Mouse (Mus musculus) hindbrain, embryonic 15.5 days (tissue): Measurements from ENCODE around the gene Zfp36l2. TPM values are rescaled to one million over a fixed set of nuclear protein-coding genes. Genes with fewer than 3 reads are reported as not detected.

Source experiments
- ATAC-seq: fragments of 200-750 bp; cut with Nextera tagmentation; 2 replicates; pipeline ENCODE4 v1.8.0; 2017; ENCODE audit warnings: low read depth, moderate number of reproducible peaks, moderate TSS enrichment; ENCODE audit not compliant: low FRiP score
- H3K27ac ChIP-seq: fragments of 300-500 bp; sonication (generic); replicated peaks from 2 replicates; pipeline ENCODE4 v1.5.1; 2015; ENCODE audit warnings: mild to moderate bottlenecking, inconsistent platforms
- H3K27me3 ChIP-seq: fragments of 300-500 bp; sonication (generic); 2 replicates; pipeline ENCODE4 v1.6.1; 2015; ENCODE audit warnings: control low read depth, inconsistent platforms
- H3K36me3 ChIP-seq: fragments of 300-500 bp; sonication (generic); 2 replicates; pipeline ENCODE4 v1.6.1; 2015; ENCODE audit warnings: control low read depth, inconsistent platforms
- H3K4me1 ChIP-seq: fragments of 300-500 bp; sonication (generic); replicated peaks from 2 replicates; pipeline ENCODE4 v1.6.1; 2015; ENCODE audit warnings: control low read depth, inconsistent platforms
- H3K4me2 ChIP-seq: fragments of 300-500 bp; sonication (generic); 2 replicates; pipeline ENCODE4 v1.6.1; 2015; ENCODE audit warnings: moderate library complexity, mild to moderate bottlenecking, inconsistent platforms
- H3K4me3 ChIP-seq: fragments of 300-500 bp; sonication (generic); 2 replicates; pipeline ENCODE4 v1.5.1; 2015; ENCODE audit warnings: mild to moderate bottlenecking, inconsistent platforms
- H3K9ac ChIP-seq: fragments of 300-500 bp; sonication (generic); 2 replicates; pipeline ENCODE4 v1.6.1; 2015; ENCODE audit warnings: inconsistent platforms
- H3K9me3 ChIP-seq: fragments of 300-500 bp; sonication (generic); 2 replicates; pipeline ENCODE4 v1.6.1; 2016; ENCODE audit warnings: control low read depth, inconsistent platforms
- WGBS: fragments of 180-500 bp; shearing (Covaris S2); methylation state at CpG from one replicate; pipeline ENCODE4 v1.1.7; 2015; 5-methylcytosine and 5-hydroxymethylcytosine counted together
- polyA plus RNA-seq: library from polyadenylated mRNA; unstranded; fragments of >200 nt; fragmentation: Nextera tagmentation; extraction: Ambion mirVana; gene quantifications from 2 replicates; pipeline ENCODE4 v1.2.1, GENCODE M21; 2015

The Zfp36l2 gene
- polyA plus RNA-seq, 1 experiment from 2014 or later: 5.1 TPM

DNA sequence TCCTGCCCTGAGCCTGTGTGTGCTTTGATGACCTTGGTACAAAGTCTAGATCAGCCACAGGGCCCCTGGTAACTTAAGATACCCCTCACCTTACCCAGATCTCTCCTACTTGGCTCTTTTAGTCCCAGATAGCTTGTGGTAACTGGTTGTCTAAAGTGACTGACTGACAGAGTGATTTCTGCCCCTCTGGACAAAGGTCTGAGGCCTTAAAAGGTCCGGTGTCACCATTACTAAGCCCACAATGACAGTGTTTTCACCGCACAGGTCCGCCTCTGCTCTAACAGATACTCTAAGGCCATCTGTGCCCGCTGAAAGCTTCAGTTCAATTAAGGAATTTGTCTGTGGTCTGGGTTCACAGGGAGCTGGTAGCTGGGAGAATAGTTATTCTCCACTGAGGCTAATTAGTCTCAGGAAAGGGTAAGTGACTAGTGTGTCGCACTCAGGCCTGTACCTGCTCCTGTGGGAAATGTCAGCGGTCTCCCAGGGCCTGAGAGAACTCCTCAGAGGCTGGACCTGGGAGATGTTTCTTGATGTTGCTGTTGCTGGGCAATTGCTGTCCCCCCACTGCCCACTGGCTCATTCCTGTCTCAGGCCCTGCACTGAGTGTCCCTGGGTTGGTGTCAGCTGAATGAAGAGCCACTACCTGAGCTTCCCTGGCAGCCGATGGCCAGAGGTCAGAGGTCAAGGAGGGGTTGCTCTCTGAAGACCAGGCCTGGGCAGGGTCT lies 41.1 kb downstream of the Zfp36l2 start:
- WGBS: 49% methylated on average over 7 of the region's 7 CpGs
- Histone ChIP-seq H3K4me3 (no peak overlapping the region), H3K27me3 (no peaks in the 10 kb centered on the region), H3K9me3 (no peaks in the 10 kb centered on the region), H3K9ac (no peak overlapping the region), H3K27ac (no peak overlapping the region), H3K36me3 (no peaks in the 10 kb centered on the region), H3K4me1 (peaks cover 14% of the 10 kb centered on the region), H3K4me2 (no peak overlapping the region)
- ATAC-seq: no peak

DNA sequence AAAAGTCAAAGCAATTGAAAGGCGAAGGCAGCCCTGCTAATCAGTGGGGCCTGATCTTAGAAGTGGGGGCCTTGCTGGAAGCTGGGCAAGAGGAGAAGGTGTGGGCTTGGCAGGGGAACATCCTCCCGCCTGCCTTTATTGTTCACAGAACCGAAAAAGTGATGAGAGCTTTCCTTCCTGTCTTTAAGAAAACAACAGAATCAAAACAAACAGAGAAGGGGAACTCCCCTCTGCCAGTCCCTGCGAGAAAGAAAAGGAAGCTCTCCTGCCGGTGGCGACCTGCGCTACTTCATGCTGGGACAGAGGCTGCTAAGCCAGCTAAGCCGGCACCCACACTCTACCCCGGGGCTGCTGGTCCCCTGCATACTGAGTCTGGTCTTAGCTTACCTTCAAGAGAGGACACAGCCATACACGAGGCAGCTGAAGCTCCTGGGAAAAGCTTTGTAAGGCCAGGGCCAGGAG lies 41.9 kb downstream of the Zfp36l2 start:
- no peaks in the 10 kb centered on the region for H3K27me3 ChIP-seq
- no peaks in the 10 kb centered on the region for H3K9me3 ChIP-seq
- 18% methylated on average over 10 of the region's 10 CpGs for WGBS
- H3K4me1 ChIP-seq: peaks cover 14% of the 10 kb centered on the region
- no peak overlapping the region for H3K9ac ChIP-seq
- no peak overlapping the region for H3K27ac ChIP-seq
- H3K36me3 ChIP-seq: no peaks in the 10 kb centered on the region
- H3K4me3 ChIP-seq: no peak overlapping the region
- no peak for ATAC-seq
- H3K4me2 ChIP-seq: no peak overlapping the region

DNA sequence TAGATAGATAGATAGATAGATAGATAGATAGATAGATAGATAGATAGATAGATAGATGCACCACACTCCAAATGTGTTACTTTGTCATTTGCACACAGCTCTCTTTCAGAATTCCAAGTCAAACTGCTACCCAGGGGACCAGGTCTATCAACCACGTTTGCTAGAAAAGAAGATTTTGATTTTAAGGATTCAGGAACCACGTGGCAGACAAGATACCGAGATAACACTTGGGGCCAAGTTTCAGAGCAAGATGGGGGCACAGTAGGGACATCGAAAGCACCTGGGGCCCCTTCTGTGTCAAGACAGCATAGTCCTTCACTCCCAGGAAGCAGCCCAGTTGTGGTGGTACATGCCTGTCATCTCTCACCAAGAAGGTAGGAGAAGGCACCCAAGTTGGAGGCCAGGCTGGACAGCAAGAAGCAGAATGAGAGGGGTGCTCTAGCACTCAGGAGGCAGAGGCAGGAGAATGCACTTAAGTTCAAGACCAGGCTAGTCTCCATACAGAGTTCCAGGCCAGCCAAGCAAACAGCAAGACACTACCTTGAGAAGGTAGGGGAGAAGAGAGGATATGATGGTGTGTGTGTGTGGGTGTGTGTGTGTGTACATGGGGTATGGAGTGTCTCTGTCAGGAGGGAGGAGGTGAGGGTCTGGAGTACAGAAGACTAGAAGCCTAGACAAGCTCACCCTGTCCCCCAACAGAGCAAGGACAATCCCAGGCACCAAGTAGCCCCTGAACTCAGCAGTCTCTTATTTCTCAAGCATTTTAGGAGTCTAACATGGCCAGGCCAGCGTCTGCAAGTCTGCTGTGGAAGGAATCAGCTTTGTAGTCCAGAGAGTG lies 42.8 kb downstream of the Zfp36l2 start:
- Histone ChIP-seq H3K9me3 (no peaks in the 10 kb centered on the region), H3K27me3 (no peaks in the 10 kb centered on the region), H3K4me1 (peaks cover 14% of the 10 kb centered on the region), H3K4me2 (no peak overlapping the region), H3K4me3 (no peak overlapping the region), H3K27ac (no peak overlapping the region), H3K9ac (no peak overlapping the region), H3K36me3 (no peaks in the 10 kb centered on the region)
- no peak for ATAC-seq
- 82% methylated on average over 5 of the region's 5 CpGs for WGBS

DNA sequence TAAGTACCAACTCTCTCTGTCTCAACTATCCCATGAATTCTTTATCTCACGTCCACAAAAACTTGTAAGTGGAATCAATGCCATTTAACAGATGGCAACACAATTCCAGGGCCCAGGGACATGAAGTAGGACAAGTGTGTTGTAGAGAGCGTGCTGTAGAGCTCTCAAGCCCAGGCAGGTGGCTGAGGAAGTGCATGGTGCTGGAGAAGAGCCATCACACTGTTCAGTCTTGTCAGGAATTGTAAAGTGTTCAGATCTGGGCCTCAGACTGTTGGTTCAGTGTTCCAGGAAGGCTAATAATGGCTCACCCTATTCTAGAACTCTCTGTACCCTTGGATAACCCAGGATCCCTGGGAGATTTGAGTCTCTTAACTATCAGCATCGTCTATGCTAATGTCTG lies 43.6 kb downstream of the Zfp36l2 start:
- H3K27ac ChIP-seq: no peak overlapping the region
- 91% methylated on average over 3 of the region's 3 CpGs for WGBS
- H3K4me1 ChIP-seq: peaks cover 12% of the 10 kb centered on the region
- no peak for ATAC-seq
- H3K4me2 ChIP-seq: no peak overlapping the region
- H3K36me3 ChIP-seq: no peaks in the 10 kb centered on the region
- H3K27me3 ChIP-seq: no peaks in the 10 kb centered on the region
- H3K4me3 ChIP-seq: no peak overlapping the region
- no peaks in the 10 kb centered on the region for H3K9me3 ChIP-seq
- H3K9ac ChIP-seq: no peak overlapping the region

DNA sequence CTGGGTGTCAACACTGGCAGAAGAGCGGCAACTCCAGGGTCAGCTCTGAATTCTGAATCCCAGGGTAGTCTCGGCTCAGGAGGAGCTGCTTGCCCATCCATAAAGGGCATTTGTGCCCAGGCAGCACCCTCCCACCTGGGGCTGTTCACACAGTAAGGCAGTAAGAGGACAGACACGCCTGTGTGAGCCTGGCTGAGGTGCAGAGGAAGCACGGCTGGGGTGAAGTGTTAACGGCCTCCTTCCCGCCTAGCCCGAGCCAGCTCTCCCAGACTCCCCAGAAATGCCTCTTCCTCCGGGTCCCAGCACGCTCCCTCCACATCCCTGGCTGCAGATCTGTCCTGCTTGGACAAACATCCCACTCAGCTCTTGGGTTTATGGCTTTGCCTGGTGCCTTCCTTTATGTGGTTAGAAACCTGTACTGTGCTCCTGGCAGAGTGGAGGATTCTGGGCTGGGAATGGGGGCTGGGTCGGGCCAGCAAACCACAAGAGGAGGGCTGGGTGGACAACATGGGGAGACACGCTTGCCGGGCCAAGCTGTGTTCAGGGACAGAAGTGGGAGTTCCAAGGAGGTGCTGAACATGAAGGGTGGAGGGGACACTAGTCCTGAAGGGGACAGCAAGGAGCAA lies 44.4 kb downstream of the Zfp36l2 start:
- no peak overlapping the region for H3K9ac ChIP-seq
- no peaks in the 10 kb centered on the region for H3K9me3 ChIP-seq
- H3K27me3 ChIP-seq: no peaks in the 10 kb centered on the region
- no peaks in the 10 kb centered on the region for H3K36me3 ChIP-seq
- WGBS: 63% methylated on average over 12 of the region's 12 CpGs
- no peak overlapping the region for H3K27ac ChIP-seq
- no peak for ATAC-seq
- peaks cover 4% of the 10 kb centered on the region for H3K4me1 ChIP-seq
- no peak overlapping the region for H3K4me2 ChIP-seq
- H3K4me3 ChIP-seq: no peak overlapping the region

DNA sequence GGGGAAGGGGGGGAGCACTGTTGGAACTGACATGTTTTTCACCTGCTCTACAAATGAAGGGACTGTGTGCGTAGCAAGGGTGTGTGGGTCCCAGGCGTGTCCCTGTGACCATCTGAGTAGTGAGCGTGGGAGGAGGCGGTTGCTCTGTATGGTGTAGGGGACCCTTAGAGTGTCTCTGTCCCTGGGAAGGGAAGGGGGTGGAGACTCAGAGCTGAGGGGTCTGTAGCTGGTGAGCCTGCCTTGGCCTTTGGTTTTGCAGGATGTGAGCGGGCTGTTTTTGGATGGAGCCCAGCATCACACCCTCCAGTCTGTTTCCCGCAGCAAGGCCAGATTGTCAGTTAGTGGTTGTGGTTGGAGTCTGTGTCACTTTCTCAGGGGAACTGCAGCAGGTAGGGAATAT lies 46.1 kb downstream of the Zfp36l2 start:
- Histone ChIP-seq H3K4me1 (peaks cover 3% of the 10 kb centered on the region; the same call in 1 of the 2 replicates), H3K36me3 (no peaks in the 10 kb centered on the region), H3K4me2 (no peak overlapping the region), H3K4me3 (no peak overlapping the region), H3K9ac (no peak overlapping the region), H3K27me3 (no peaks in the 10 kb centered on the region), H3K27ac (no peak overlapping the region), H3K9me3 (no peaks in the 10 kb centered on the region)
- ATAC-seq: 0 out of 2 replicates have a peak, but pooled peaks have one; percentile 40
- WGBS: 85% methylated on average over 6 of the region's 6 CpGs

DNA sequence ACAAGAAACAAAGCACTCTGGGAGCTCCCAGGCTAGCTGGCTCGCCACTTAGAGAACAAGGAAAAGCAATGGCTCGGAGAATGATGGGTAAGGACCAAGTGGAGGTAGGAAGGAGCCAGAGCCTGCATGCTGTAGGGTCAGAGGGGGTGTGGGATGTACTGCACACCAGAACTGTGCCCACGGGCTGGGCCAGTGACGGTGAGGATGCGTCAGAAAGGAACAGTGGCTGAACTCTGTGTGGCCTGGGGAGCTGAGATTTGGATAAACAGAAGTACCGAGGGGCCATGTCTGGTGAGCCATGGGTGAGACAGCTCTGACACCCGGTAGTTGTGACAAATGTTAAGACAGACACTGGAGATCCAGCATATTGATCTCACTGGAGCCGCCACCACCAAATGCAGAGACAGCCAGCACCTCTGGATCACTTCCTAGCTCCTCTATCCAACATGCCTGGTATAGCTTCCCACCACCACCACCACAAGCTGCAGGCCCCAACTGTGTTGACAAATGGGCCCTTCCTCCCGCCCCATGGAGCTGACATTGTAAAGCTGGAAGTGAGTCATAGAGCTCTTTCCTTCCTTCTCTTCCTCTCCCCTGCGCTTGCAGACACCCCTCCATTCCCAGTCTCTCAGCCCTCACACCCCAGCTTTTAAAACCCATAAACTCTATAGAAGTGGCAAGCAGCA lies 46.8 kb downstream of the Zfp36l2 start:
- no peak for ATAC-seq
- Histone ChIP-seq H3K4me2 (no peak overlapping the region), H3K4me1 (no peaks in the 10 kb centered on the region; the same call in 1 of the 2 replicates), H3K36me3 (no peaks in the 10 kb centered on the region), H3K4me3 (no peak overlapping the region), H3K9me3 (no peaks in the 10 kb centered on the region), H3K9ac (no peak overlapping the region), H3K27me3 (no peaks in the 10 kb centered on the region), H3K27ac (no peak overlapping the region)
- WGBS: 80% methylated on average over 10 of the region's 10 CpGs

DNA sequence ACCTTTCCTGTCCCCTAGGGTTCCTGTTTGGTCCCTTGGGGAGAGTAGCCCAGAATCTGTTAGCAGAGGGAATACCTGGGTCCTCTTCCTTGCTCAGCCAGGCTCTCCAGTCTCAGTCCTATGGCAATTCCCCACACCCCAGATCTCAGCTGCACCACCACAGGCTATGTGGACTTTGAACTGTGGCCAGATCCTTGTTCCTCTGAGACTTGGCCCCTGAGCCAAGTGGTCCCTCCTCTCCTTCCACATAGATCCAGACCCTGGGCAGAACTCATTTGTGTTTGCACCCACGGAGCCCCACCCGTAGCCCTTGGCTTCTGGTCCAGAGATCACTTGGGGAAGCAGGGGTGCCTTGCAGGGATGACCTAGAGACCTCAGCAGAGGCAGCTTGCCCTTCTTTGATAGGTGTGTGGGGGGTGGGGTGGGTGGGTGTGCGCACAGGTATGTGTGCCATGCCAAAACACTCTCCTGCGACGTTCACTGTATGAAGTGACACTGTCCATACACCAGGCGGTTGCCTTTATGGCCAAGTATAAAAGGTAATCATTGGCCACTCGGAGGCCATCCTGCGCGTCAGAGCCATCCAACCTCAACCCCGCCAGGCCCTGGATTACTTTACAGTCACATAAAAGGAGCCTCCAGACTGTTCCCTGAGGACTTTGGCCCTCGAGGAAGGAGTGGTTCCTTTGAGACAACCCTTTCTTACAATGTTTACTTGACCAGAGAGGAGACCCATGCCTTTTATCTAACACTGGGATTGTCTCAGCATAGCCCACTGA lies 50.2 kb downstream of the Zfp36l2 start:
- H3K27me3 ChIP-seq: no peaks in the 10 kb centered on the region
- H3K36me3 ChIP-seq: no peaks in the 10 kb centered on the region
- H3K9me3 ChIP-seq: no peaks in the 10 kb centered on the region
- H3K4me3 ChIP-seq: no peak overlapping the region
- 87% methylated on average over 11 of the region's 11 CpGs for WGBS
- H3K4me2 ChIP-seq: no peak overlapping the region
- no peaks in the 10 kb centered on the region for H3K4me1 ChIP-seq
- no peak for ATAC-seq
- no peak overlapping the region for H3K9ac ChIP-seq
- H3K27ac ChIP-seq: no peak overlapping the region

DNA sequence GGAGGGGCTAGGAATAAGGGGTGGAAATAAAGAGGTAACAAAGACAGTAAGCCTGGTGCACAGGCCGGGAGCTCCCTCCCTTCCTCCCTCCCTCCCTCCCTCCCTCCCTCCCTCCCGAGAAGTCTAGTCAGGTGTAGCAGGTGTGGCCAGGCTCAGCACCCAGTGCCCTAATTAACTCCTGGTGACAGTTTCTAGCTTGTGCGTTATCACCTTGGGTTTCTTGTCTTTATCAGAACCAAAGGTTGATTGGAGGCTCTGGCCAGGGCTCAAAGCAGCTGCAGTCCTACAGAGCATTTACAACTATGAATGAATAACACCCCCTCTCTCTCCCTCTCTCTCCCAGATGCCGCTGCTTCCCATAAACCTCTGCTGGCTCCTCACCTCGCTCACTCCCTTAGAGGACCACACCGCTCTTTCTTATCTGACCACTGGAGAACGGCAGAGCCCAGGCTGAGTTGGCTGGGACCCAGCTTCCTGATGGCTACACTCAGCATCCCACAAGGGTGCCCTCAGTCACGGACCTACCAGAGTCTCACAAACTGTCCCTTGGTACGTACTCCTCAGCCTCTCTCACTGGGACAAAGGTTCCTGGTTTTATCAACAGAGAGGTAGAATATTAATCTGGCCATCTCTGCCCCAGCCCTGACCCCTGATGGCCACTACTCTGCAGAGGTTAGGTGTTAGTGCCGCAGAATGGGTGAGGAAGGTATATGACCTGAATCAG lies 50.9 kb downstream of the Zfp36l2 start:
- Histone ChIP-seq H3K4me2 (no peak overlapping the region), H3K27me3 (no peaks in the 10 kb centered on the region), H3K4me3 (no peak overlapping the region), H3K36me3 (no peaks in the 10 kb centered on the region), H3K9ac (no peak overlapping the region), H3K9me3 (no peaks in the 10 kb centered on the region), H3K4me1 (no peaks in the 10 kb centered on the region), H3K27ac (no peak overlapping the region)
- no peak for ATAC-seq
- 48% methylated on average over 10 of the region's 10 CpGs for WGBS

DNA sequence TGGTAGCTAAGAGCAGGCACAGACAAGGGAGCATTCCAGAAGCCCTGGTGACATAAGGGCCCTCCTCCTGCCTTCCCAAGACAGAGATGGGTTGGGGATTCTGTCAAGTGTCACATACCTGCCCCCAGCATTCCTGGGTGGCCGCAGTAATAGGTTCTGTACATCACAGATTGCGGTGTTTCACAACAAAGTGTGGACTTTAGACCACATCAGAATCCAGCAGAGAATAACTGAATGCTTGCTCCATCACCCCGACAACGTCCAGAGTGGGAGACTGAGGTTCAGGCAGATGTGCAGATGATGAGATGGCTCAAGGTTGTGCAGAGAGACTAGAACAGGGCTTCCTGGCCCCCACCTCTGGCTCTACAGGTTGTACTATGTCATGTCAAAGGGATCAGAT lies 51.5 kb downstream of the Zfp36l2 start:
- Histone ChIP-seq H3K27me3 (no peaks in the 10 kb centered on the region), H3K9ac (no peak overlapping the region), H3K4me1 (no peaks in the 10 kb centered on the region), H3K4me3 (no peak overlapping the region), H3K27ac (no peak overlapping the region), H3K4me2 (no peak overlapping the region), H3K9me3 (no peaks in the 10 kb centered on the region), H3K36me3 (no peaks in the 10 kb centered on the region)
- whole genome bisulfite sequencing: 84% methylated on average over 4 of the region's 4 CpGs
- no peak for ATAC-seq

DNA sequence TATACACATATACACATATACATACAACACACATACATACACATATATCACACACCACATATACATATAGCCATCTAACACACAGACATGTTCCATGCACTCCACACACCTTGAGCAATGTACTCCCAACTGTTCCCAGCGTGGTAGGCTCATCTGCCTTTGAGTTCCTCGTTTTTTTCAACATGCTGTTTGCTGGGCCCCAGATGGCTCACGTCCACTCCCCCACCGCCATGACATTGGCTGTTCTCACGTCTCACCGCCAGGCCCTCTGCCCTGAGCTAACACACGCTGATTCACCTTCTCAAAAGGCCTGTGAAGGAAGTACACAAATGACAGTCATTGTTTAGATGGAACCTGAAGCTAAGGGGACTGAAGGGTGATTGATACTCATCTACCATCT lies 52.5 kb downstream of the Zfp36l2 start:
- H3K27ac ChIP-seq: no peak overlapping the region
- H3K27me3 ChIP-seq: no peaks in the 10 kb centered on the region
- WGBS: 65% methylated on average over 7 of the region's 7 CpGs
- H3K9me3 ChIP-seq: no peaks in the 10 kb centered on the region
- H3K4me3 ChIP-seq: no peak overlapping the region
- ATAC-seq: no peak
- H3K9ac ChIP-seq: no peak overlapping the region
- no peaks in the 10 kb centered on the region for H3K4me1 ChIP-seq
- H3K4me2 ChIP-seq: no peak overlapping the region
- no peaks in the 10 kb centered on the region for H3K36me3 ChIP-seq
